Mouse (Mus musculus): ENCODE measurements at regions not wholly inside any gene's neighbourhood (a gene's known extent, or its start where the extent isn't known, plus 50 kb on each side); places are given as distances from the start of the nearest gene placed in this dataset.

GRCm38 (mm10) chr6:117677821-117678220 is 163.2 kb upstream of the Zfp637 start:
- no peak overlapping the region for H3K27ac ChIP-seq (ENCODE audit: control insufficient read depth, low read depth, low read length)
- no peaks in the 10 kb centered on the region for H3K27me3 ChIP-seq (ENCODE audit: control insufficient read depth in 1 of 2, insufficient read depth in 2 of 2, low read length in 2 of 2)
- H3K4me3 ChIP-seq (ENCODE audit: control insufficient read depth in 1 of 2, insufficient read depth in 1 of 2, low read depth in 2 of 2, low read length in 2 of 2) = no peak overlapping the region
- H3K79me2 ChIP-seq (ENCODE audit: control insufficient read depth, insufficient read depth, low read length, poor library complexity) = no peaks in the 10 kb centered on the region
- H3K36me3 ChIP-seq (ENCODE audit: control insufficient read depth in 1 of 2, insufficient read depth in 2 of 2, low read length in 2 of 2) = no peaks in the 10 kb centered on the region
- no peaks in the 10 kb centered on the region for H3K9me3 ChIP-seq (replicated peaks; ENCODE audit: insufficient read depth, low read length)
- no peak for DNase-seq (ENCODE audit: low read depth, low spot score)
- no peaks in the 10 kb centered on the region for H3K4me1 ChIP-seq (ENCODE audit: control insufficient read depth in 1 of 2, insufficient read depth in 2 of 2, low read length in 2 of 2)
- H3K9ac ChIP-seq (ENCODE audit: control insufficient read depth, low read depth, low read length, poor library complexity, severe bottlenecking) = no peak overlapping the region
- TF ChIP-seq POLR2AphosphoS2 (IDR thresholded peaks at IDR 0.05; ENCODE audit: low read length) (no peak), ELF1 (IDR thresholded peaks at IDR 0.05; ENCODE audit: low read depth, low read length) (no peak), TCF12 (IDR thresholded peaks at IDR 0.05; ENCODE audit: low read depth, low read length) (no peak), POLR2A (IDR thresholded peaks at IDR 0.05; ENCODE audit: control insufficient read depth in 1 of 2, insufficient read depth in 1 of 2, low read depth in 1 of 2, low read length in 2 of 2, poor library complexity in 1 of 2) (no peak), E2F4 (IDR thresholded peaks at IDR 0.05; ENCODE audit: borderline replicate concordance, low read depth, low read length) (no peak), NRF1 (IDR thresholded peaks at IDR 0.05; ENCODE audit: insufficient read depth, low read depth, low read length, poor library complexity, severe bottlenecking) (no peak), GATA1 (IDR thresholded peaks at IDR 0.05; ENCODE audit: low read depth, low read length) (no peak), KAT2A (conservative IDR thresholded peaks at IDR 0.05; ENCODE audit: low read depth, low read length) (no peak), CHD2 (IDR thresholded peaks at IDR 0.05; ENCODE audit: low read length) (no peak), BHLHE40 (IDR thresholded peaks at IDR 0.05; ENCODE audit: borderline replicate concordance, low read depth, low read length) (no peak), SMC3 (IDR thresholded peaks at IDR 0.05; ENCODE audit: low read depth, low read length) (no peak), JUND (IDR thresholded peaks at IDR 0.05; ENCODE audit: low read depth, low read length) (no peak), ZKSCAN1 (IDR thresholded peaks at IDR 0.05; ENCODE audit: low read depth, low read length) (no peak), EP300 (IDR thresholded peaks at IDR 0.05; ENCODE audit: low read depth in 1 of 2, low read length in 2 of 2) (no peak), ZNF384 (IDR thresholded peaks at IDR 0.05; ENCODE audit: low read depth, low read length) (no peak), MAFK (IDR thresholded peaks at IDR 0.05; ENCODE audit: borderline replicate concordance, low read depth, low read length) (no peak), TBP (IDR thresholded peaks at IDR 0.05; ENCODE audit: low read depth, low read length) (no peak), MAX (IDR thresholded peaks at IDR 0.05; ENCODE audit: low read length) (no peak), GABPA (IDR thresholded peaks at IDR 0.05; ENCODE audit: low read depth, low read length) (no peak), MAZ (IDR thresholded peaks at IDR 0.05; ENCODE audit: low read depth, low read length) (no peak)

- DNase-seq (ENCODE audit: low read depth, low spot score) = no peak
- H3K4me1 ChIP-seq (ENCODE audit: control insufficient read depth in 1 of 2, insufficient read depth in 2 of 2, low read length in 2 of 2) = no peaks in the 10 kb centered on the region
- H3K27me3 ChIP-seq (ENCODE audit: control insufficient read depth in 1 of 2, insufficient read depth in 2 of 2, low read length in 2 of 2) = no peaks in the 10 kb centered on the region
- H3K36me3 ChIP-seq (ENCODE audit: control insufficient read depth in 1 of 2, insufficient read depth in 2 of 2, low read length in 2 of 2) = no peaks in the 10 kb centered on the region
- TF ChIP-seq TBP (IDR thresholded peaks at IDR 0.05; ENCODE audit: low read depth, low read length) (no peak), RAD21 (IDR thresholded peaks at IDR 0.05; ENCODE audit: low read depth, low read length) (no peak), MYC (IDR thresholded peaks at IDR 0.05; ENCODE audit: low read depth, low read length) (no peak), SMC3 (IDR thresholded peaks at IDR 0.05; ENCODE audit: low read depth, low read length) (no peak), NRF1 (IDR thresholded peaks at IDR 0.05; ENCODE audit: insufficient read depth, low read depth, low read length, poor library complexity, severe bottlenecking) (no peak), GABPA (IDR thresholded peaks at IDR 0.05; ENCODE audit: low read depth, low read length) (no peak), HCFC1 (IDR thresholded peaks at IDR 0.05; ENCODE audit: low read depth, low read length) (no peak), POLR2AphosphoS2 (IDR thresholded peaks at IDR 0.05; ENCODE audit: low read length) (no peak), GATA1 (IDR thresholded peaks at IDR 0.05; ENCODE audit: low read depth, low read length) (no peak), BHLHE40 (IDR thresholded peaks at IDR 0.05; ENCODE audit: borderline replicate concordance, low read depth, low read length) (no peak), RCOR1 (IDR thresholded peaks at IDR 0.05; ENCODE audit: low read depth, low read length) (no peak), MAX (IDR thresholded peaks at IDR 0.05; ENCODE audit: low read length) (no peak), JUND (IDR thresholded peaks at IDR 0.05; ENCODE audit: low read depth, low read length) (no peak), USF2 (IDR thresholded peaks at IDR 0.05; ENCODE audit: borderline replicate concordance in 1 of 2, insufficient read depth in 1 of 2, low read depth in 1 of 2, low read length in 2 of 2) (no peak), ELF1 (IDR thresholded peaks at IDR 0.05; ENCODE audit: low read depth, low read length) (no peak), ZMIZ1 (IDR thresholded peaks at IDR 0.05; ENCODE audit: low read depth, low read length) (no peak), E2F4 (IDR thresholded peaks at IDR 0.05; ENCODE audit: borderline replicate concordance, low read depth, low read length) (no peak)
- H3K79me2 ChIP-seq (ENCODE audit: control insufficient read depth, insufficient read depth, low read length, poor library complexity) = no peaks in the 10 kb centered on the region
- H3K9me3 ChIP-seq (replicated peaks; ENCODE audit: insufficient read depth, low read length) = no peaks in the 10 kb centered on the region
- no peak overlapping the region for H3K9ac ChIP-seq (ENCODE audit: control insufficient read depth, low read depth, low read length, poor library complexity, severe bottlenecking)
- no peak overlapping the region for H3K27ac ChIP-seq (ENCODE audit: control insufficient read depth, low read depth, low read length)
- no peak overlapping the region for H3K4me3 ChIP-seq (ENCODE audit: control insufficient read depth in 1 of 2, insufficient read depth in 1 of 2, low read depth in 2 of 2, low read length in 2 of 2)
These were observed 162.7 kb upstream of the Zfp637 start for GRCm38 (mm10) chr6:117678276-117678675.
